Mouse (Mus musculus) granulocyte monocyte progenitor cell, adult 5-6 weeks (primary cell): Measurements from ENCODE around the gene Zfp112. TPM values are rescaled to one million over a fixed set of nuclear protein-coding genes. Genes with fewer than 3 reads are reported as not detected.

Source experiments
- ATAC-seq: replicated peaks from 2 replicates; pipeline ENCODE4 v1.8.0; 2016; ENCODE audit warnings: mild to moderate bottlenecking, moderate TSS enrichment, inconsistent platforms; ENCODE audit not compliant: poor library complexity, severe bottlenecking
- total RNA-seq, 2 experiments: library from RNA; stranded (forward) in 1 of 2; stranded (reverse) in 1 of 2; fragments of 200-712, 200-1000 nt in 1 of 2; fragments of >200 nt in 1 of 2; fragmentation: Nextera tagmentation in 1 of 2; gene quantifications; 2 replicates each; pipeline ENCODE4 v1.2.3; 2014 to 2017

Zfp112 gene
- total RNA-seq, 2 experiments from 2014 or later = 0.57 to 1.1 TPM

GRCm38 (mm10) chr7:24175337-24175711 lies 63.2 kb downstream of the Zfp112 start:
- no peak for ATAC-seq

Other genes starting within 250 kb of the Zfp112 start
- not detected in 2 replicates for gene Vmn1r177, start 245.9 kb upstream of the Zfp112 start, total RNA-seq (2014; fragmentation: Nextera tagmentation)
- not detected in 2 replicates for gene Vmn1r177, start 245.9 kb upstream of the Zfp112 start, total RNA-seq (2017)
- gene Vmn1r178, start 220.3 kb upstream of the Zfp112 start, total RNA-seq (2014; fragmentation: Nextera tagmentation) = not detected in 2 replicates
- gene Vmn1r178, start 220.3 kb upstream of the Zfp112 start, total RNA-seq (2017) = not detected in 2 replicates
- gene Vmn1r179, start 185.3 kb upstream of the Zfp112 start, total RNA-seq (2014; fragmentation: Nextera tagmentation) = not detected in 2 replicates
- not detected in 2 replicates for gene Vmn1r179, start 185.3 kb upstream of the Zfp112 start, total RNA-seq (2017)
- gene Vmn1r180, start 161.7 kb upstream of the Zfp112 start, total RNA-seq (2014; fragmentation: Nextera tagmentation) = not detected in 2 replicates
- not detected in 2 replicates for gene Vmn1r180, start 161.7 kb upstream of the Zfp112 start, total RNA-seq (2017)
- not detected in 2 replicates for gene Vmn1r181, start 137.7 kb upstream of the Zfp112 start, total RNA-seq (2014; fragmentation: Nextera tagmentation)
- gene Vmn1r181, start 137.7 kb upstream of the Zfp112 start, total RNA-seq (2017) = not detected in 2 replicates
- not detected in 2 replicates for gene V1rd19, start 110.6 kb upstream of the Zfp112 start, total RNA-seq (2014; fragmentation: Nextera tagmentation)
- gene V1rd19, start 110.6 kb upstream of the Zfp112 start, total RNA-seq (2017) = not detected in 2 replicates
- not detected in 2 replicates for gene Vmn1r183, start 59.1 kb upstream of the Zfp112 start, total RNA-seq (2014; fragmentation: Nextera tagmentation)
- not detected in 2 replicates for gene Vmn1r183, start 59.1 kb upstream of the Zfp112 start, total RNA-seq (2017)
- 16.5 and 20.9 TPM in 2 replicates for gene Zfp180, start 30.4 kb upstream of the Zfp112 start, total RNA-seq (2014; fragmentation: Nextera tagmentation)
- gene Zfp180, start 30.4 kb upstream of the Zfp112 start, total RNA-seq (2017) = 13.9 and 25.8 TPM in 2 replicates
- 8.6 and 10.4 TPM in 2 replicates for gene Zfp235, start 21.9 kb downstream of the Zfp112 start, total RNA-seq (2014; fragmentation: Nextera tagmentation)
- 8.9 and 9.6 TPM in 2 replicates for gene Zfp235, start 21.9 kb downstream of the Zfp112 start, total RNA-seq (2017)
- gene Zfp114, start 62.7 kb downstream of the Zfp112 start, total RNA-seq (2014; fragmentation: Nextera tagmentation) = 0.62 and 2.0 TPM in 2 replicates
- 2.4 and 3.5 TPM in 2 replicates for gene Zfp114, start 62.7 kb downstream of the Zfp112 start, total RNA-seq (2017)
- 18.1 and 19.8 TPM in 2 replicates for gene Zfp111, start 99.1 kb downstream of the Zfp112 start, total RNA-seq (2014; fragmentation: Nextera tagmentation)
- gene Zfp111, start 99.1 kb downstream of the Zfp112 start, total RNA-seq (2017) = 18.8 and 21.2 TPM in 2 replicates
- gene Zfp109, start 125.2 kb downstream of the Zfp112 start, total RNA-seq (2014; fragmentation: Nextera tagmentation) = 3.3 and 7.0 TPM in 2 replicates
- gene Zfp109, start 125.2 kb downstream of the Zfp112 start, total RNA-seq (2017) = 8.7 and 9.0 TPM in 2 replicates
- 1.5 and 3.1 TPM in 2 replicates for gene Zfp108, start 142.5 kb downstream of the Zfp112 start, total RNA-seq (2014; fragmentation: Nextera tagmentation)
- 2.6 and 3.3 TPM in 2 replicates for gene Zfp108, start 142.5 kb downstream of the Zfp112 start, total RNA-seq (2017)
- gene Zfp93, start 158.1 kb downstream of the Zfp112 start, total RNA-seq (2014; fragmentation: Nextera tagmentation) = 1.3 and 3.9 TPM in 2 replicates
- 1.1 and 3.0 TPM in 2 replicates for gene Zfp93, start 158.1 kb downstream of the Zfp112 start, total RNA-seq (2017)
- 16.5 and 16.8 TPM in 2 replicates for gene Zfp61, start 188.9 kb downstream of the Zfp112 start, total RNA-seq (2014; fragmentation: Nextera tagmentation)
- 16.7 and 27.7 TPM in 2 replicates for gene Zfp61, start 188.9 kb downstream of the Zfp112 start, total RNA-seq (2017)
- gene Zfp94, start 204.4 kb downstream of the Zfp112 start, total RNA-seq (2014; fragmentation: Nextera tagmentation) = 5.8 and 6.0 TPM in 2 replicates
- 2.0 and 3.4 TPM in 2 replicates for gene Zfp94, start 204.4 kb downstream of the Zfp112 start, total RNA-seq (2017)
- not detected in 2 replicates for gene Tescl, start 221.6 kb downstream of the Zfp112 start, total RNA-seq (2014; fragmentation: Nextera tagmentation)
- not detected in 2 replicates for gene Tescl, start 221.6 kb downstream of the Zfp112 start, total RNA-seq (2017)
- not detected in 2 replicates for gene Lypd5, start 236.9 kb downstream of the Zfp112 start, total RNA-seq (2014; fragmentation: Nextera tagmentation)
- gene Lypd5, start 236.9 kb downstream of the Zfp112 start, total RNA-seq (2017) = not detected in 2 replicates